Mouse (Mus musculus) adrenal gland, postnatal 14 days (tissue): Measurements from ENCODE around the gene Olfr1413. TPM values are rescaled to one million over a fixed set of nuclear protein-coding genes. Genes with fewer than 3 reads are reported as not detected.

Experiments used
- DNase-seq: peaks from one replicate; pipeline ENCODE4 v3.0.0; 2021; ENCODE audit warnings: mixed read lengths
- long read RNA-seq, 2 experiments: library from polyadenylated mRNA; stranded (forward); transcript quantifications; one replicate each; pipeline ENCODE4 v2.0.0; 2021
- total RNA-seq: library from RNA; stranded (reverse); gene quantifications from 2 replicates; pipeline ENCODE4 v1.2.3, GENCODE M21; 2021

The Olfr1413 gene
- not detected in 2 replicates for total RNA-seq
- long read RNA-seq, experiment 1, result 0 reads
- long read RNA-seq, experiment 2, result 0 reads

DNA sequence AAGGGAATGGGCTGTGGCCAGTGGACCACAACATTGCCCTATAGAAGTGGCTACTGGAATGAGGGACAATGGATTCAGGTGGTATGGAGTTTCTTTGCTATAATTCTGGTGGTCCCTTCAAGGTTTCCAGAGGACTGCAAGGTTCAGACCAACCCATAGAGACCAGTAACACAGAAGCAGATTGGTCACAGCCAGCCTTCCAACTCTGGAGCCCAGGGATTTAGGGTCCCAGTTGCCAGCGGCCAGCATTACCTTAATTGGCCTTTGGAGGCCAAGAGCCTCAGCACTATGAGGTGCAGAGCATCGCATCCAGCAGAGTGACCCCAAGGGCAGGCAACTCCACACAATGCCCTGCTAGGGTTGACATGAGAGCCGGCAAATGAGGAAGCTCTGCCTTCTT lies at the start of gene Olfr1413:
Olfr1413 (plus strand) TSS at position 301 of the 400 bp plus-strand sequence.
- no peak for DNase-seq

- DNase-seq, result peak; percentile 61
Observed at GRCm38 (mm10) chr1:92521376-92521775, 49.7 kb upstream of the Olfr1413 start.

DNA sequence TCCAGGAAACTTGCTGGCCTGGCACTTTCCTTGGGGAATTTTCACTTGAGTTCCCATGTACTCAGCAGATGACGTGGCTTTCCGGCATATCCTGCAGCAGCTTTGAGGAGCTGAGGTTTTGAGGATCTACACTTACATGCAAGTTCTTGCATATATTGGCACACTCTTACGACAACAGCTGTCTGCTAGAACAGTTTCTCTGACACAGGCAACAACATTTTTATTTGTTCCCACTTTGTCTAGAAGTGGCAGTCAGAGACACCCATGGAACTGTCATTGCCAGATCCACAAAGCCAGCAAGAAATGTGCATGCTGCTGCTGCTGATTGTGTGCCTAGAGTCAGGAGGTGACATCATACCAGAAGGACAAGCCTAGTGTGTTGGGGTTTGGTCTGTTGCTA lies 47.4 kb upstream of the Olfr1413 start:
- DNase-seq, result no peak

DNA sequence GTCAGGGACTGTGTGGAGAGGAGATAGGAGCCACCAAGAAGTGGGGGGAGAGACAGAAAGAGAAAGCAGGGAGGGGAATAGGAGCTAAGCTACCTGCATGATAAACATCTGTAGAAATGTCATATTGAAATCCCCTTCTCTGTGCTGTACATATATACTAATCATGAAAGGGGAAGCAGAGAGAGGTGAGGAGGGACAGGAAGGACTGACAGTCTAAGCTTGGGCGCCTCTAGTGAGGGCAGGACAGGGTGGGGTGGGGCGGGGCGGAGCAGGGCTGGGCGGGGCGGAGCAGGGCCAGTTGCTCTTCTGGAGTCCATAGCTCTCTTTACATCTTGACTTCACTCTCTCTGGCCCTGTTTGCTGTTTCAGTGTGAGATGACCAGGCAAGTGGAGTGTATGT lies 34.1 kb upstream of the Olfr1413 start:
- no peak for DNase-seq

- DNase-seq, result no peak
Observed at GRCm38 (mm10) chr1:92539071-92539470, 32.1 kb upstream of the Olfr1413 start.

DNA sequence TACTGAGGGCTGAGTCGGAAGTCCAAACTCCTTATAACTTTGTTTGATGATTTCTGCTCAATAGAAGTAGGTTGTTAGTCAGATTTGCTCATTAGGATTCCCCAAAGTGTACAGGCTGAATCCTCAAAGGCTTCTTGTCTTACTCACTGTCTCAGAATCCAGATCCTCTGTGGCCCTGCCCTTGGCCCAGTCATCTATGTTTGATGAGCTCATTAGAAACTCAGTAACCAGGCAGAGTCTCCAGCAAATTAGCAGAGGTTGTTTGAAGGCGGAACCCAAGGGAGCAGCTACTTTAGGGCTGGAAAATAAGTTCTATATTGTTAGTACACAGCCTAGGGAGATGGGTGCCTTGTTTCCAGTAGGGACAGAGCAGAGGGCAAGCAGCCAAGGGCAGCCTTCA lies 25.2 kb upstream of the Olfr1413 start:
- DNase-seq, result peak; percentile 4

- no peak for DNase-seq
Observed at GRCm38 (mm10) chr1:92585479-92585878, 14.4 kb downstream of the Olfr1413 start, which contains the start of gene Olfr1412. Gene Olfr1412 (plus strand): TSS chr1:92585779.

GRCm38 (mm10) chr1:92594111-92594510 lies 23.0 kb downstream of the Olfr1413 start, which contains the start of gene Olfr1411:
Gene Olfr1411 (plus strand): TSS chr1:92594411.
- DNase-seq, result no peak

GRCm38 (mm10) chr1:92596019-92596418 lies 24.9 kb downstream of the Olfr1413 start:
- DNase-seq, result no peak

GRCm38 (mm10) chr1:92605482-92605881 lies 34.4 kb downstream of the Olfr1413 start, which contains the start of gene Olfr1410:
Gene Olfr1410 (plus strand): TSS chr1:92605782.
- DNase-seq, result no peak

GRCm38 (mm10) chr1:92607711-92608110 lies 36.6 kb downstream of the Olfr1413 start:
- DNase-seq, result no peak

- DNase-seq, result peak; percentile 63
Observed at GRCm38 (mm10) chr1:92611008-92611407, 39.9 kb downstream of the Olfr1413 start.

GRCm38 (mm10) chr1:92613175-92613574 lies 42.1 kb downstream of the Olfr1413 start:
- DNase-seq, result no peak

DNA sequence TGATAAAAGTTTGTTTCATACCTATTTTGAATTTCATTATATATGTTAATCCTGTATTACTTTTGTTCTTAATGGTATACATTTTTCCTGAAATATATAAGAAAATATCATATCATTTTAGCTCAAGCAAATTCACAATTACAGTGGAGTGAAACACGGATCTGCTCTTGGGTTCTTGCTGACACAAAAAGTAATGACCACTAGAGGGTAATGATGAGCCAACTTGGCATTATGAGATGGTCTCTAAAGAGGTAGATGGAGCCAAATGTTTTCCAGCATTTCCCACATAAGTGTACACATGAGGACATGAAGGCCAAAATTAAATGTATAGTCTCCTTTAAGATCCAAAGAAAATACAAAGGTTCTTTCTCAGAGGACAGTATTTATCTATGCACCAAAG lies 43.4 kb downstream of the Olfr1413 start:
- DNase-seq, result peak; percentile 21

DNA sequence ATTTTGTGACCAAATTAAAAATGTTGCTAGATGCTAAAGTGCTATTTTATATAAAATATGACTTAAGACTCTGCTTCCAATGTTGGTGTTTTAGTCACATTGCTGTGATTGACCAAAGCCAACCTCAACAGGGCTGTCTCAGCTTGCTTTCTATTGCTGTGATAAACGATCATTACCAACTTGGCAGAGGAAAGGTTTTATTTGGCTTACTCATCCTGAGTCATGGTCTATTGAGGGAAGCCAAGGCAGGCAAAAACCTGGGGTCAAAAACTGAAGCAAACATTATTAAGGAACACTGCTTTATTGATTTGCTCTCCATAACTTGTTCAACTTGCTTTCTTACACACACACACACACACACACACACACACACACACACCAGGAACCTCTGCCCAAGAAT lies 44.9 kb downstream of the Olfr1413 start:
- no peak for DNase-seq

DNA sequence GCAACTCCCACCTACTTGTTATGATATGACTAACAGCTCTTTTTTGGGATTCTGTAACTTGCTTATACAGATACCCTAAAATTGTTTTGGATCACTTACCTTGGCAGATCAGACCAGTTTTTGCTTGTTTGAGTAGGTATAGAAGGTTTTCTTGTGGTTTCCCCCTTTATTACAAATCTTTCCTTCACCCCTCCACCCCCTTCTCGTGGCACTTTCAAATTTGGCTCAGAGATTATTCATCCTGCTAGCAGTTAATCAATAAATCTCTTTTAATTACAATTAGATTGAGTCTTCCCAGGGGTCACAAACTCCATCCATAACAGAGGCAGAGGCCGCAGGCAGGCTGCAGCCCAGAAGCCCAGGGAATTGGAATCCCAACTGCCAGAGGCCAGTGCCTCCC lies 46.4 kb downstream of the Olfr1413 start, which contains the start of gene Olfr12:
Olfr12 (plus strand) TSS at position 301 of the 400 bp plus-strand sequence.
- DNase-seq, result no peak

DNA sequence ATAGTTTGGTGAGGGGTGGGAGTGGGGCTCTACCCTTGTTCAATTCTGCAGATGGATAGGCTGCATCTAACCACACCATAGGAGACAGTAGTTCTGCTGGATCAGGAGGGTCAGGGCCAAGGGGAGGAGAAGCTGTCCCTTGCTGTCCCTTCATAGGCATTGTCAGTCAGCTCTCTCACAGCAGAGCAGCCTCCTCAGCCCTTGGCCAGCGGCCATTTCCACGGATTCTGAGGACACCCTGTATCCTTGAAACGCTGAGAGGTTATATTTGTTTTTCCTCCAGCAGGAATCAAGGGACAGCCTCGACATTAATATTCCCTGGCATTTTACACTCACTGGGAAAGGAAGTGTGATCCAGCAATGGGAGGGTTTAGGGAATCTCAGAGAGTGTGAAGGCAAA lies 47.2 kb downstream of the Olfr1413 start:
- DNase-seq, result peak; percentile 91

Other genes starting within 250 kb of the Olfr1413 start
- 626 and 670 TPM in 2 replicates for gene Ndufa10, start 97.5 kb upstream of the Olfr1413 start, total RNA-seq
- gene Olfr1416, start 86.2 kb upstream of the Olfr1413 start, total RNA-seq, result not detected in 2 replicates
- gene Olfr1415, start 75.2 kb upstream of the Olfr1413 start, total RNA-seq, result not detected in 2 replicates
- not detected in 2 replicates for gene Olfr1414, start 52.7 kb upstream of the Olfr1413 start, total RNA-seq
- not detected in 2 replicates for gene Olfr1412, start 14.5 kb downstream of the Olfr1413 start, total RNA-seq
- gene Olfr1411, start 23.1 kb downstream of the Olfr1413 start, total RNA-seq, result not detected in 2 replicates
- not detected in 2 replicates for gene Olfr1410, start 34.5 kb downstream of the Olfr1413 start, total RNA-seq
- gene Olfr12, start 46.5 kb downstream of the Olfr1413 start, total RNA-seq, result not detected in 2 replicates
- 264 and 268 TPM in 2 replicates for gene Cops9, start 70.7 kb downstream of the Olfr1413 start, total RNA-seq
- gene Otos, start 77.5 kb downstream of the Olfr1413 start, total RNA-seq, result not detected in 2 replicates